Mouse (Mus musculus) C2C12 (cell line): Measurements from ENCODE around the gene Ago1. TPM values are rescaled to one million over a fixed set of nuclear protein-coding genes. Genes with fewer than 3 reads are reported as not detected.

Experiments used
- H3K27me3 ChIP-seq: one replicate; pipeline ENCODE4 v1.6.1; 2011; ENCODE audit not compliant: control insufficient read depth, insufficient read depth, insufficient read length
- H3K36me3 ChIP-seq: one replicate; pipeline ENCODE4 v1.6.1; 2011; ENCODE audit not compliant: control insufficient read depth, insufficient read depth
- H3K4me3 ChIP-seq: one replicate; pipeline ENCODE4 v1.5.1; 2011; ENCODE audit warnings: mild to moderate bottlenecking, control low read depth; ENCODE audit not compliant: poor library complexity, insufficient read depth, severe bottlenecking
- H3K79me2 ChIP-seq: one replicate; pipeline ENCODE4 v1.6.1; 2011; ENCODE audit not compliant: control insufficient read depth, insufficient read depth
- H3K79me3 ChIP-seq: one replicate; pipeline ENCODE4 v1.6.1; 2011; ENCODE audit warnings: low read depth, control low read depth
- H3ac ChIP-seq: one replicate; pipeline ENCODE3; 2011; ENCODE audit warnings: low read depth; ENCODE audit not compliant: control insufficient read depth, insufficient read length
- CEBPB ChIP-seq: IDR thresholded peaks from one replicate; pipeline ENCODE4 v1.6.1; 2011; ENCODE audit warnings: low read depth, mild to moderate bottlenecking, control low read depth, moderate library complexity
- CTCF ChIP-seq: IDR thresholded peaks from one replicate; pipeline ENCODE4 v1.5.1; 2011; ENCODE audit not compliant: control insufficient read depth, insufficient read depth, insufficient read length
- FOSL1 ChIP-seq: IDR thresholded peaks from one replicate; pipeline ENCODE4 v1.8.0; 2011; ENCODE audit warnings: mild to moderate bottlenecking, low read length; ENCODE audit not compliant: poor library complexity, insufficient read depth, severe bottlenecking
- MAX ChIP-seq: IDR thresholded peaks from one replicate; pipeline ENCODE4 v1.6.1; 2011; ENCODE audit warnings: mild to moderate bottlenecking, control low read depth
- MYOD1 ChIP-seq: IDR thresholded peaks from one replicate; pipeline ENCODE4 v1.6.1; 2011; ENCODE audit warnings: low read depth; ENCODE audit not compliant: control insufficient read depth, insufficient read length
- MYOG ChIP-seq: IDR thresholded peaks from one replicate; pipeline ENCODE4 v1.6.1; 2011; ENCODE audit not compliant: control insufficient read depth, insufficient read length; ENCODE audit errors: extremely low read depth
- USF1 ChIP-seq: IDR thresholded peaks from one replicate; pipeline ENCODE4 v1.6.1; 2011; ENCODE audit warnings: low read depth, mild to moderate bottlenecking, control low read depth, moderate library complexity
- polyA plus RNA-seq: library from polyadenylated mRNA; unstranded; fragments of >200 nt; fragmentation: generic; extraction: Trizol; gene quantifications from one replicate; pipeline ENCODE4 v1.2.1, GENCODE M21; 2012; ENCODE audit warnings: missing spikeins

The Ago1 gene
- polyA plus RNA-seq, 1 experiment = 9.2 TPM

- Histone ChIP-seq H3K79me3 (no peaks in the 10 kb centered on the region), H3K27me3 (no peaks in the 10 kb centered on the region), H3K4me3 (no peak overlapping the region), H3K36me3 (peaks cover 11% of the 10 kb centered on the region), H3ac (no peak overlapping the region), H3K79me2 (no peaks in the 10 kb centered on the region)
- TF ChIP-seq USF1 = no peak
- TF ChIP-seq CTCF = no peak
- TF ChIP-seq MAX = no peak
- no peak for TF ChIP-seq FOSL1
Observed at GRCm38 (mm10) chr4:126436268-126436667, 32.1 kb downstream of the Ago1 start.

- Histone ChIP-seq H3K27me3 (no peaks in the 10 kb centered on the region), H3K79me2 (peaks cover 2% of the 10 kb centered on the region), H3K4me3 (no peak overlapping the region), H3K36me3 (peaks cover 8% of the 10 kb centered on the region), H3ac (no peak overlapping the region), H3K79me3 (peaks cover 1% of the 10 kb centered on the region)
- no peak for TF ChIP-seq MAX
- no peak for TF ChIP-seq CEBPB
- no peak for TF ChIP-seq FOSL1
- no peak for TF ChIP-seq CTCF
- TF ChIP-seq USF1 = no peak
- no peak for TF ChIP-seq MYOD1
- no peak for TF ChIP-seq MYOG
Observed at GRCm38 (mm10) chr4:126434094-126434493, 34.3 kb downstream of the Ago1 start.

GRCm38 (mm10) chr4:126433175-126433574 lies 35.2 kb downstream of the Ago1 start:
- no peak overlapping the region for H3ac ChIP-seq
- H3K79me3 ChIP-seq = peaks cover 7% of the 10 kb centered on the region
- no peaks in the 10 kb centered on the region for H3K27me3 ChIP-seq
- TF ChIP-seq MYOD1 (no peak), CEBPB (no peak), MAX (no peak), USF1 (no peak), FOSL1 (no peak), MYOG (no peak), CTCF (no peak)
- H3K79me2 ChIP-seq = peaks cover 11% of the 10 kb centered on the region
- H3K36me3 ChIP-seq = peaks cover 5% of the 10 kb centered on the region
- H3K4me3 ChIP-seq = no peak overlapping the region

- peaks cover 26% of the 10 kb centered on the region for H3K79me2 ChIP-seq
- TF ChIP-seq CEBPB (no peak), CTCF (no peak), MAX (no peak), USF1 (no peak), FOSL1 (no peak), MYOD1 (no peak), MYOG (no peak)
- H3K27me3 ChIP-seq = no peaks in the 10 kb centered on the region
- peaks cover 18% of the 10 kb centered on the region for H3K79me3 ChIP-seq
- H3K36me3 ChIP-seq = peaks cover 5% of the 10 kb centered on the region
- H3ac ChIP-seq = no peak overlapping the region
- H3K4me3 ChIP-seq = no peak overlapping the region
Observed at GRCm38 (mm10) chr4:126431746-126432145, 36.6 kb downstream of the Ago1 start.

GRCm38 (mm10) chr4:126429347-126430079 lies 38.9 kb downstream of the Ago1 start, which contains the start of gene Ago3:
Ago3 (minus strand) TSS chr4:126429556.
- H3K4me3 ChIP-seq = peak within 1 kb of the TSS; percentile 96
- peaks cover 45% of the 10 kb centered on the region for H3K79me2 ChIP-seq
- H3K27me3 ChIP-seq = no peaks in the 10 kb centered on the region
- peak within 1 kb of the TSS; percentile 72 for H3ac ChIP-seq
- H3K36me3 ChIP-seq = no peaks in the 10 kb centered on the region
- TF ChIP-seq MYOG = no peak
- TF ChIP-seq MYOD1 = no peak
- peak; percentile 46 for TF ChIP-seq USF1
- TF ChIP-seq MAX = peak; percentile 13
- H3K79me3 ChIP-seq = peaks cover 25% of the 10 kb centered on the region

GRCm38 (mm10) chr4:126428682-126429346 lies 39.6 kb downstream of the Ago1 start:
- Histone ChIP-seq H3ac (peak overlapping the region; percentile 72), H3K79me3 (peaks cover 25% of the 10 kb centered on the region), H3K4me3 (peak overlapping the region; percentile 96), H3K79me2 (peaks cover 52% of the 10 kb centered on the region), H3K36me3 (no peaks in the 10 kb centered on the region), H3K27me3 (no peaks in the 10 kb centered on the region)
- no peak for TF ChIP-seq FOSL1
- TF ChIP-seq USF1 = no peak
- TF ChIP-seq CTCF = no peak
- TF ChIP-seq MYOG = no peak
- no peak for TF ChIP-seq MAX
- TF ChIP-seq MYOD1 = no peak
- no peak for TF ChIP-seq CEBPB
